Mouse (Mus musculus) heart, embryonic 10.5 days (tissue): ENCODE data around the gene Rpa1. TPM values are rescaled to one million over a fixed set of nuclear protein-coding genes. Genes with fewer than 3 reads are reported as not detected.
"Not testable (repeated sequence)": the region's sequence is repeated elsewhere in the genome, so short reads cannot be mapped to it uniquely, and the experiment has no call there.

Source experiments
- DNase-seq: peaks from one replicate; pipeline ENCODE4 v3.0.0-alpha.2; 2017; ENCODE audit warnings: low spot score
- H3K27ac ChIP-seq: fragments of 300-500 bp; sonication (generic); 2 replicates; pipeline ENCODE4 v1.5.1; 2016; ENCODE audit warnings: mild to moderate bottlenecking
- H3K27me3 ChIP-seq: fragments of 300-500 bp; sonication (generic); 2 replicates; pipeline ENCODE4 v1.6.1; 2016; ENCODE audit warnings: mild to moderate bottlenecking; ENCODE audit not compliant: poor library complexity, insufficient read depth, severe bottlenecking
- H3K36me3 ChIP-seq: fragments of 300-500 bp; sonication (generic); 2 replicates; pipeline ENCODE4 v1.6.1; 2016; ENCODE audit warnings: mild to moderate bottlenecking, moderate library complexity
- H3K4me1 ChIP-seq: fragments of 300-500 bp; sonication (generic); 2 replicates; pipeline ENCODE4 v1.6.1; 2016; ENCODE audit warnings: mild to moderate bottlenecking
- H3K4me3 ChIP-seq: fragments of 300-500 bp; sonication (generic); 2 replicates; pipeline ENCODE4 v1.5.1; 2016; ENCODE audit warnings: mild to moderate bottlenecking, moderate library complexity
- H3K9me3 ChIP-seq: fragments of 300-500 bp; sonication (generic); 2 replicates; pipeline ENCODE4 v1.6.1; 2016; ENCODE audit warnings: mild to moderate bottlenecking, moderate library complexity
- WGBS: fragments of 180-500 bp; shearing (Covaris S2); methylation state at CpG from one replicate; pipeline ENCODE4 v1.1.7; 2016; 5-methylcytosine and 5-hydroxymethylcytosine counted together
- polyA plus RNA-seq: library from polyadenylated mRNA; unstranded; fragments of >200 nt; fragmentation: Nextera tagmentation; extraction: Ambion mirVana; gene quantifications from 2 replicates; pipeline ENCODE4 v1.2.1, GENCODE M21; 2016

Gene Rpa1
- polyA plus RNA-seq, 1 experiment from 2014 or later = 127 TPM

- DNase-seq = no peak
- Histone ChIP-seq H3K27me3 (peaks cover 32% of the 10 kb centered on the region), H3K36me3 (no peaks in the 10 kb centered on the region), H3K27ac (0 out of 2 replicates have a peak overlapping the region, but pooled peaks have one; percentile 17), H3K4me1 (peaks cover 76% of the 10 kb centered on the region), H3K4me3 (no peak overlapping the region), H3K9me3 (no peaks in the 10 kb centered on the region)
- 81% methylated on average over 7 of the region's 7 CpGs for WGBS
These were observed 55.8 kb downstream of the Rpa1 start for GRCm38 (mm10) chr11:75292281-75292680.

- H3K4me3 ChIP-seq = peak overlapping the region; percentile 31; the same call in 1 of the 2 replicates
- peaks cover 32% of the 10 kb centered on the region for H3K27me3 ChIP-seq
- 26% methylated on average over 25 of the region's 25 CpGs for WGBS
- H3K4me1 ChIP-seq = peaks cover 75% of the 10 kb centered on the region
- no peaks in the 10 kb centered on the region for H3K36me3 ChIP-seq
- H3K27ac ChIP-seq = peak overlapping the region; percentile 65
- no peaks in the 10 kb centered on the region for H3K9me3 ChIP-seq
- DNase-seq = no peak
These were observed 56.5 kb downstream of the Rpa1 start for GRCm38 (mm10) chr11:75291389-75292215.

- Histone ChIP-seq H3K9me3 (no peaks in the 10 kb centered on the region), H3K27me3 (peaks cover 32% of the 10 kb centered on the region), H3K27ac (peak overlapping the region; percentile 63), H3K4me1 (peaks cover 72% of the 10 kb centered on the region), H3K36me3 (no peaks in the 10 kb centered on the region), H3K4me3 (no peak overlapping the region)
- WGBS = 14% methylated on average over 6 of the region's 6 CpGs
- peak; percentile 89 for DNase-seq
These were observed 57.4 kb downstream of the Rpa1 start for GRCm38 (mm10) chr11:75290566-75291271.

GRCm38 (mm10) chr11:75289120-75289519, 59.0 kb downstream of the Rpa1 start:
- H3K27ac ChIP-seq = peak overlapping the region; percentile 74
- no peak for DNase-seq
- no peaks in the 10 kb centered on the region for H3K36me3 ChIP-seq
- 63% methylated on average over 2 of the region's 2 CpGs for WGBS
- H3K9me3 ChIP-seq = no peaks in the 10 kb centered on the region
- peaks cover 58% of the 10 kb centered on the region for H3K4me1 ChIP-seq
- no peak overlapping the region for H3K4me3 ChIP-seq
- H3K27me3 ChIP-seq = peaks cover 28% of the 10 kb centered on the region

- Histone ChIP-seq H3K9me3 (no peaks in the 10 kb centered on the region), H3K36me3 (no peaks in the 10 kb centered on the region), H3K27ac (peak overlapping the region; percentile 74), H3K4me1 (peaks cover 52% of the 10 kb centered on the region), H3K27me3 (peaks cover 22% of the 10 kb centered on the region), H3K4me3 (no peak overlapping the region)
- DNase-seq = no peak
- WGBS = 86% methylated on average over 8 of the region's 8 CpGs
These were observed 59.6 kb downstream of the Rpa1 start for GRCm38 (mm10) chr11:75288517-75288916.

- DNase-seq = no peak
- peaks cover 22% of the 10 kb centered on the region for H3K27me3 ChIP-seq
- no peaks in the 10 kb centered on the region for H3K36me3 ChIP-seq
- peak overlapping the region; percentile 74 for H3K27ac ChIP-seq
- WGBS = 44% methylated on average over 10 of the region's 10 CpGs
- no peak overlapping the region for H3K4me3 ChIP-seq
- peaks cover 49% of the 10 kb centered on the region for H3K4me1 ChIP-seq
- H3K9me3 ChIP-seq = no peaks in the 10 kb centered on the region
These were observed 60.2 kb downstream of the Rpa1 start for GRCm38 (mm10) chr11:75287940-75288339.

GRCm38 (mm10) chr11:75286868-75287267, 61.3 kb downstream of the Rpa1 start:
- H3K36me3 ChIP-seq = no peaks in the 10 kb centered on the region
- peaks cover 49% of the 10 kb centered on the region for H3K4me1 ChIP-seq
- H3K4me3 ChIP-seq = no peak overlapping the region
- H3K27ac ChIP-seq = peak overlapping the region; percentile 47; the same call in 1 of the 2 replicates
- no peaks in the 10 kb centered on the region for H3K9me3 ChIP-seq
- 92% methylated on average over 4 of the region's 4 CpGs for WGBS
- peaks cover 23% of the 10 kb centered on the region for H3K27me3 ChIP-seq
- DNase-seq = no peak

- no peak for DNase-seq
- no peaks in the 10 kb centered on the region for H3K36me3 ChIP-seq
- H3K9me3 ChIP-seq = no peaks in the 10 kb centered on the region
- H3K4me3 ChIP-seq = no peak overlapping the region
- no peak overlapping the region; the same call in 1 of the 2 replicates for H3K27ac ChIP-seq
- WGBS = 27% methylated on average over 4 of the region's 4 CpGs
- H3K4me1 ChIP-seq = peaks cover 51% of the 10 kb centered on the region
- peaks cover 25% of the 10 kb centered on the region for H3K27me3 ChIP-seq
These were observed 62.1 kb downstream of the Rpa1 start for GRCm38 (mm10) chr11:75285893-75286467.

- Histone ChIP-seq H3K27me3 (peaks cover 34% of the 10 kb centered on the region), H3K4me1 (peaks cover 67% of the 10 kb centered on the region)
- H3K4me3 ChIP-seq, DNase-seq, H3K27ac ChIP-seq, H3K36me3 ChIP-seq, H3K9me3 ChIP-seq: not testable (repeated sequence)
- WGBS = 64% methylated on average over 3 of the region's 3 CpGs
These were observed 64.3 kb downstream of the Rpa1 start for GRCm38 (mm10) chr11:75283784-75284183.

GRCm38 (mm10) chr11:75282496-75283120, 65.5 kb downstream of the Rpa1 start:
- peaks cover 34% of the 10 kb centered on the region for H3K27me3 ChIP-seq
- WGBS = 6% methylated on average over 13 of the region's 13 CpGs
- no peaks in the 10 kb centered on the region for H3K9me3 ChIP-seq
- H3K4me1 ChIP-seq = peaks cover 64% of the 10 kb centered on the region
- no peak for DNase-seq
- H3K4me3 ChIP-seq = peak overlapping the region; percentile 39
- peak overlapping the region; percentile 62; the same call in 1 of the 2 replicates for H3K27ac ChIP-seq
- H3K36me3 ChIP-seq = no peaks in the 10 kb centered on the region

- Histone ChIP-seq H3K36me3 (no peaks in the 10 kb centered on the region), H3K9me3 (no peaks in the 10 kb centered on the region), H3K4me1 (peaks cover 60% of the 10 kb centered on the region), H3K4me3 (peak overlapping the region; percentile 39), H3K27ac (peak overlapping the region; percentile 62), H3K27me3 (peaks cover 34% of the 10 kb centered on the region)
- 10% methylated on average over 29 of the region's 29 CpGs for WGBS
- DNase-seq = no peak
These were observed 66.5 kb downstream of the Rpa1 start for GRCm38 (mm10) chr11:75281380-75282256.
